Mouse (Mus musculus): ENCODE data around the gene Galnt17.

The Galnt17 gene

GRCm38 (mm10) chr5:131134809-131135208 lies 173.5 kb downstream of the Galnt17 start:
- peak; percentile 95 for ATAC-seq (ENCODE audit: low TSS enrichment)

GRCm38 (mm10) chr5:131120296-131120840 lies 187.9 kb downstream of the Galnt17 start:
- ATAC-seq (ENCODE audit: low TSS enrichment): peak; percentile 23; the same call in 1 of the 2 replicates

- ATAC-seq (ENCODE audit: low TSS enrichment): no peak
These were observed 188.4 kb downstream of the Galnt17 start for GRCm38 (mm10) chr5:131119896-131120295.

- ATAC-seq (ENCODE audit: low TSS enrichment): 0 out of 2 replicates have a peak, but pooled peaks have one; percentile 29
These were observed 190.8 kb downstream of the Galnt17 start for GRCm38 (mm10) chr5:131117391-131118040.

- peak; percentile 94 for ATAC-seq (ENCODE audit: low TSS enrichment)
These were observed 194.3 kb downstream of the Galnt17 start for GRCm38 (mm10) chr5:131113850-131114470.

GRCm38 (mm10) chr5:131107188-131107587 lies 201.1 kb downstream of the Galnt17 start:
- no peak for ATAC-seq (ENCODE audit: low TSS enrichment)

GRCm38 (mm10) chr5:131096824-131097223 lies 211.5 kb downstream of the Galnt17 start:
- ATAC-seq (ENCODE audit: low TSS enrichment): no peak

GRCm38 (mm10) chr5:131095635-131096034 lies 212.7 kb downstream of the Galnt17 start:
- no peak for ATAC-seq (ENCODE audit: low TSS enrichment)

- ATAC-seq (ENCODE audit: low TSS enrichment): no peak
These were observed 213.5 kb downstream of the Galnt17 start for GRCm38 (mm10) chr5:131094771-131095170.

- no peak for ATAC-seq (ENCODE audit: low TSS enrichment)
These were observed 214.2 kb downstream of the Galnt17 start for GRCm38 (mm10) chr5:131094138-131094537.

GRCm38 (mm10) chr5:131089876-131090275 lies 218.4 kb downstream of the Galnt17 start:
- ATAC-seq (ENCODE audit: low TSS enrichment): peak; percentile 91

- ATAC-seq (ENCODE audit: low TSS enrichment): no peak
These were observed 219.4 kb downstream of the Galnt17 start for GRCm38 (mm10) chr5:131088866-131089265.

- ATAC-seq (ENCODE audit: low TSS enrichment): peak; percentile 81
These were observed 225.1 kb downstream of the Galnt17 start for GRCm38 (mm10) chr5:131083072-131083657.

GRCm38 (mm10) chr5:131077682-131078081 lies 230.6 kb downstream of the Galnt17 start:
- ATAC-seq (ENCODE audit: low TSS enrichment): no peak

GRCm38 (mm10) chr5:131075795-131076194 lies 232.5 kb downstream of the Galnt17 start:
- ATAC-seq (ENCODE audit: low TSS enrichment): no peak

GRCm38 (mm10) chr5:131074295-131074694 lies 234.0 kb downstream of the Galnt17 start:
- no peak for ATAC-seq (ENCODE audit: low TSS enrichment)

- peak; percentile 93 for ATAC-seq (ENCODE audit: low TSS enrichment)
These were observed 243.1 kb downstream of the Galnt17 start for GRCm38 (mm10) chr5:131065174-131065573.

GRCm38 (mm10) chr5:131048505-131048904 lies 259.8 kb downstream of the Galnt17 start:
- ATAC-seq (ENCODE audit: low TSS enrichment): no peak

- no peak for ATAC-seq (ENCODE audit: low TSS enrichment)
These were observed 265.2 kb downstream of the Galnt17 start for GRCm38 (mm10) chr5:131043130-131043529.

GRCm38 (mm10) chr5:131040441-131040840 lies 267.9 kb downstream of the Galnt17 start:
- no peak for ATAC-seq (ENCODE audit: low TSS enrichment)

GRCm38 (mm10) chr5:131039611-131040313 lies 268.5 kb downstream of the Galnt17 start:
- ATAC-seq (ENCODE audit: low TSS enrichment): no peak

GRCm38 (mm10) chr5:131024506-131024905 lies 283.8 kb downstream of the Galnt17 start:
- ATAC-seq (ENCODE audit: low TSS enrichment): peak; percentile 82; the same call in 1 of the 2 replicates

Measured in frontal cortex, adult (tissue).